1 mouse cellular context compared by ENCODE assay signal in genomic region chr2:74726973-74727639, GRCm38 (mm10).
A peak's percentile ranks its signal among the peaks of the same experiment; 100 is the strongest.
TF ChIP-seq lines count a peak whose summit lies in the region.

No protein-coding gene starts in this region.

TF ChIP-seq in CH12.LX, 34 proteins besides CTCF, POLR2A, EP300 and RAD21:
- TF ChIP-seq ETS1 (conservative IDR thresholded peaks at IDR 0.05; ENCODE audit: low read depth, low read length) (no peak), ZNF384 (IDR thresholded peaks at IDR 0.05; ENCODE audit: low read depth, low read length) (no peak), POLR2AphosphoS2 (IDR thresholded peaks at IDR 0.05; ENCODE audit: low read depth, low read length) (no peak), USF1 (IDR thresholded peaks at IDR 0.05; ENCODE audit: low read depth, low read length) (peak; percentile 39), MAZ (IDR thresholded peaks at IDR 0.05; ENCODE audit: low read depth, low read length) (no peak)
TF ChIP-seq in CH12.LX: peak in this region for 1.
